Mouse (Mus musculus) T-helper 1 cell (primary cell): ENCODE data around the gene Arid3b.

ENCODE experiments used
- in situ Hi-C: fragments of 300-600 bp; cut with MboI, MseI; formaldehyde crosslinking; loops from one replicate; pipeline ENCODE4 v1.15.1; 2025; ENCODE audit warnings: high pct_unique_total_duplicates

The Arid3b gene

GRCm38 (mm10) chr9:57789733-57790132, 46.9 kb downstream of the Arid3b start:
- in situ Hi-C loops, result loop anchor here (5.0 kb wide), 1 partner anchor 208 kb away; no protein-coding TSS in a partner anchor

GRCm38 (mm10) chr9:57782656-57783055, 53.9 kb downstream of the Arid3b start:
- in situ Hi-C loops, result no loop called here

GRCm38 (mm10) chr9:57775736-57776135, 60.9 kb downstream of the Arid3b start:
- in situ Hi-C loops, result no loop called here

- in situ Hi-C loops, result no loop called here
Measured at GRCm38 (mm10) chr9:57775026-57775425, 61.6 kb downstream of the Arid3b start.

GRCm38 (mm10) chr9:57774168-57774567, 62.4 kb downstream of the Arid3b start:
- in situ Hi-C loops, result no loop called here

GRCm38 (mm10) chr9:57773754-57774153, 62.8 kb downstream of the Arid3b start:
- in situ Hi-C loops, result no loop called here

GRCm38 (mm10) chr9:57770836-57771235, 65.8 kb downstream of the Arid3b start:
- in situ Hi-C loops, result no loop called here

- in situ Hi-C loops, result no loop called here
Measured at GRCm38 (mm10) chr9:57770214-57770613, 66.4 kb downstream of the Arid3b start.

- in situ Hi-C loops, result no loop called here
Measured at GRCm38 (mm10) chr9:57769539-57770069, 67.0 kb downstream of the Arid3b start.

GRCm38 (mm10) chr9:57767231-57767630, 69.4 kb downstream of the Arid3b start:
- in situ Hi-C loops, result no loop called here

- in situ Hi-C loops, result no loop called here
Measured at GRCm38 (mm10) chr9:57766431-57766830, 70.2 kb downstream of the Arid3b start.

GRCm38 (mm10) chr9:57765364-57766351, 70.9 kb downstream of the Arid3b start, which contains the start of gene Clk3:
Gene Clk3 (minus strand): TSS chr9:57765860.
- in situ Hi-C loops, result no loop called here

- in situ Hi-C loops, result no loop called here
Measured at GRCm38 (mm10) chr9:57764974-57765363, 71.6 kb downstream of the Arid3b start.

- in situ Hi-C loops, result no loop called here
Measured at GRCm38 (mm10) chr9:57764147-57764973, 72.2 kb downstream of the Arid3b start.

- in situ Hi-C loops, result no loop called here
Measured at GRCm38 (mm10) chr9:57762563-57762991, 74.0 kb downstream of the Arid3b start.

- in situ Hi-C loops, result no loop called here
Measured at GRCm38 (mm10) chr9:57761563-57762551, 74.7 kb downstream of the Arid3b start.

GRCm38 (mm10) chr9:57760416-57761146, 76.0 kb downstream of the Arid3b start:
- in situ Hi-C loops, result no loop called here

GRCm38 (mm10) chr9:57759289-57759688, 77.3 kb downstream of the Arid3b start:
- in situ Hi-C loops, result loop anchor here (10.0 kb wide), 1 partner anchor 94 kb away; no protein-coding TSS in a partner anchor

GRCm38 (mm10) chr9:57758528-57758927, 78.1 kb downstream of the Arid3b start:
- in situ Hi-C loops, result loop anchor here (10.0 kb wide), 1 partner anchor 94 kb away; no protein-coding TSS in a partner anchor

GRCm38 (mm10) chr9:57757578-57757977, 79.0 kb downstream of the Arid3b start:
- in situ Hi-C loops, result loop anchor here (10.0 kb wide), 1 partner anchor 93 kb away; no protein-coding TSS in a partner anchor
